Mouse (Mus musculus): Measurements from ENCODE around the gene Park7.

Park7 gene

DNA sequence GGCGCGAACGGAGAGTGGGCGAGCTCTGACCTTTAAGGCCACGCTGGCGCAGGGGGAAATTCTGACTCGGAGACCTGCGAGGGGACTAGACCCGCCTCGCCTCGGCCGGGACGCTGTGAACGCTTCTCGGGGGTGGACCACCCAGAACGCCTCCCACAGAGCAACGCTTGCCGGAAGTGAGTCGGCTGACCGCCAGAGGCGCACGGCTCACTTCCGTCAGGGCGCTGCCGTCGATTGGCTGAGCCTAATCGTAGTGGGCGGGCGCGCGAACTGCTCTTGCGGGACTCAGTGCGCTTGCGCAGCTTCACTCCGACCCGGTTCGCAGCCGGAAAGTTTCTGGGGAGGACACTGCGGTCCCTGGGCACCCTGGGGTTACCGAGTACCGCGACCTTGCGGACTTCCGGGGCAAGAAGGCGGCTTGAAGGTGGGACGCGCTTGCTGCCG lies at the start of gene Park7, which contains the start of gene Tnfrsf9:
Gene Park7, minus strand, starts transcription at position 148 of the 444 bp plus-strand sequence.
Gene Tnfrsf9, plus strand, starts transcription at position 273 of the 444 bp plus-strand sequence.
- DNase-seq = peak; percentile 93 to 94

DNA sequence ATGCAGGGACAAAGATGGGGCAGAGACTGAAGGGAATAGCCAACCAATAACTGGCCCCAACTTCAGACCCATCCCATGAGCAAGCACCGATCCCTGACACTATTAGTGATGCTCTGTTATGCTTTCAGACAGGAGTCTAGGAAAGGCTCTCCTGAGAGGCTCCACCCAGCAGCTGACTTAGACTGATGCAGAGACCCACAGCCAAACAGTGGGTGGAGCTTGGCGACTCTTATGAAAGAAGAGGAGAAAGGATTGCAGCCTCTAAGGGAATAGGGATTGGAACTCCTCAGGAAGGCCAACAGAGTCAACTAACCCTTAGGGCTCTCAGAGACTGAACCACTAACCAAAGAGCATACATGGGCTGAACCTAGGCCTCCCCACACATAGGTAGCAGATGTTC lies 49.5 kb upstream of the Park7 start:
- no peak for DNase-seq

DNA sequence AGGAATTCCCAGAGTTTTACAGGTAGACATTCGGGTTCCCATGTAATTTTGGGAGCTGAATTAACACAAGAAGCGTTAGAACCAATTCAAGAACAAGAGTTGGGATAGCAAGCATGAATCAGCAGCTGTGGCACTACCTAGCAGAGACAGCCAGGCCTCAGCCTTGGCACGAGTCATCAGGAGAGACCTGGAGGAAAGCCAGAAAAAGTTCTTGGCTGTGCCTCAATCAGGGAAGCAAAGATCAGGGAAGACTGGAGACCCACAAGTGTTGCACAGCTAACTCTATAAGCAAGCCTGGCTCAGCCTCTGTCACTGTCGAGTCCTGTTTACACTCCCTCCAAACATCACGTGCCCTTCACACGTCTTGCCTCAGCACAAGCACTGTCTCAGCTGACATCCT lies 48.0 kb upstream of the Park7 start:
- no peak for DNase-seq

DNA sequence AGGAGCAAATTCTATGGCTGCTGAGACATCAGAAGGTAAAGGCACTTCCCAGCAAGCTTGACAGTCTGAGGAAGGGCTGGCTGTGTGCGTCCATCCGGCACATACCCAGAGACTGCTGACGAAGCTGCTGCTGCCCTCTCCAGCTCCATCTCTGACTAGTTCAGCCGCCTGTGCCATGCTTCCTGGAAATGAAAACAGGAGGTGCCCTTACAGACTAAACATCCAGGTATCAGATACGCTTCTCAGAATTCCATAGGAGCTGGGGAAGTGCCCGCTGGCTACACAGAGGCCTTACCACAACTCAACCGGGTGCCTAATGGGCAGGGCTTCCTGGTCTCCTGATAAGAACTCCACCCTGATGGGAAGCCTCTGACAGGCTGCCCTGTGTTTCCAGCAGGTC lies 44.3 kb upstream of the Park7 start:
- DNase-seq = no peak

DNA sequence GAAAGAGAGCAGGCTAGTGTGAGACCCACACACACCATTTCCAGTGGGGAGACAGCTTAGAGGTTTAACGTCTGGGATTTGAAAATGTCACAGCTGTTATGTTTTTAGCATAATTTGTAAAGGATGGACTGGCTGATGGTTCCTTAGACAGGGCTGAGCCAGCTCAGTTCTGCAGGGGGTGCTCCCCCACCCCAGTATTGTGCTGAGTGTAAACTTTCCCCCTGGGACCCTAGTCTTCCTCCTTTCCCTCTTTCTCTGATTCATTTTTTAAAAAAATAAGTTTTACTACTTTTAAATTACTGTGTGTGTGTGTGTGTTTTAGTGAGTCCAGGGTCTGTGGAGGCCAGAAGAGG lies 42.8 kb upstream of the Park7 start:
- DNase-seq = no peak

DNA sequence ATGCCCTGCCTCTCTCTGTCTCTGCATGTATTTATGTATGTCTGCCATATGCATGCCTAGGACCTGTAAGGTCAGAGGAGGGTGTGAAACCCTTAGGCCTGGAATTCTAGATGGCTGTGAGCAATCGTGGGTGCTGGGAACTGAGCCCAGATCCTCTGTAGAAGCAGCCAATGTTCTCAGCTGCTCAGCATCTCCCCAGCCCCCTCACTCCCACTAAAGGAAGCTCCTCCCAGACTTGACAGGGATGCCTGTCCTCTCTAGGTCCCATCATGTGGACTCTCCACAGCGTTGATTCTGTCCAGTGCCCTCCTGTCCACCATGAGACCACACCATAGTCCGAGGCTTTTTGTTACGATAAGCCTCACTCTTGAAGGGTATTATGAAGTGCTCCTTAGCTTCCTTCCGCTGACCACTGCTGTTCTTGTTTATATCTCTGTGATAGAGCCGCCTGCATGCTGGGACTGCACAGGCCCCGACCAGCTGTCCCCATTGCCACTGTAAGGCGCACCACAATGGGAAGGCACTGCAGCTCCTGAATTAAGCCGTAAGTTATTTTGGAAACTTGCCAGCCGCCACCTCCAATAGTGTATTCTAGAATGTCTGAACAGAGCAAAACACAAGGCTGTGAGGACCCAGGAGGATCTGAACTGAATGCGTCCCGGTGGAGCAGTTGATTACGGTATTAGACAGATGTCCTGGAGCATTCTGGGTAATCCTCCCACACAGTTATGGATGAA lies 42.3 kb upstream of the Park7 start:
- DNase-seq = no peak

DNA sequence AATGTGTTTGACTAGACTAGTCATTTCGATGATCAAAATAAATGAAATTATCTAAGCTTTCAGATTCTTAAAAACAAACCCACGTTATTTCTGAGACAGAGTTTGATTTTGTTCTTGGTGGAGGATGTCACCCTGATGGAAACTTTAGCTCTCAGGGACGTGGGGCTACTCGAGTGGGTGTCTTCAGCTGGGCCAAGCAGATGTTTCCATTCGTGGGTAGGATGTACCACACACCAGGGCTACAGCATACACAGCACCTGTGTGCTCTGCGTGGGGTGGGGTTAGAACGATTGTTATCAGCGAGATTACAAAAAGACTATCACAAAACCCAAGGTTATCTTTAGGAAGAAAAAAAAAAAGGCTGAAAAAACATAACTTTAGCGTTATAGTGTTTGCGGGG lies 36.7 kb upstream of the Park7 start:
- no peak for DNase-seq

DNA sequence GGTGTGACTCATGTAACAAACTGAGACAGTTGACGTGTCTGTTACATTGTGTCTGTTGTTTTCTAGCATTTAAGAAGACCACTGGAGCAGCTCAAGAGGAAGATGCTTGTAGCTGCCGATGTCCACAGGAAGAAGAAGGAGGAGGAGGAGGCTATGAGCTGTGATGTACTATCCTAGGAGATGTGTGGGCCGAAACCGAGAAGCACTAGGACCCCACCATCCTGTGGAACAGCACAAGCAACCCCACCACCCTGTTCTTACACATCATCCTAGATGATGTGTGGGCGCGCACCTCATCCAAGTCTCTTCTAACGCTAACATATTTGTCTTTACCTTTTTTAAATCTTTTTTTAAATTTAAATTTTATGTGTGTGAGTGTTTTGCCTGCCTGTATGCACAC lies 30.5 kb upstream of the Park7 start:
- DNase-seq = no peak

DNA sequence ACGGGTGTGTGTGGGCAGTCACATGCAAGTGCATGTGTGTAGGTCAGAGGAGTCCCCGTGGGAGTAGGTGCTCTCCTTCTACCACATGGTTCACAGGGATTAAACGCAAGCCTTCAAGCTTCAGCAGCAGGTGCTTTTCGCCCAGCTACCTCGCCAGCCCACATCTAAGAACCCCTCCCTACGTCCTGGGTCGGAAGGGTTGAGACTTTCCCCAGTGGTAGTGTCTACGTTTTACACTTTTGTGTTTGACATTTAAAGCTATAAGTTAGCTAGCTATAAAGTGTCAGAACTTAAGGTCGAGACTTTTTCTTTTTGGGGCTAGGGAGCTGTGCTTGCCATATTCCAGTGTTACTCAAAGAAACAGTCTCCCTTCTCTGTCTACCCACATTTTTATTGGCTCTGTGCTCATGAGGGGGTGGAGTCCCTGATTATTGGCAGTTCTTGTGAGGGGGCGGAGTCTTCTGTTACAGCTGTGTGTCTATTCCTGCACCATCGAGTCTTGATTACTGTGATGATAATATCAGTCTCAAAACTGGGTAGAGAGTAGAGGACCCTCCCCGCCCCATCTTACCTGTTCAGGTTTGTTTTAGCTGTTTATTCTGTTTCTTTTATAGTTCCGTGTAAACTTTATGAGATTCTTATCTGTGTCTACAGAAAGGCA lies 25.9 kb upstream of the Park7 start:
- no peak for DNase-seq

DNA sequence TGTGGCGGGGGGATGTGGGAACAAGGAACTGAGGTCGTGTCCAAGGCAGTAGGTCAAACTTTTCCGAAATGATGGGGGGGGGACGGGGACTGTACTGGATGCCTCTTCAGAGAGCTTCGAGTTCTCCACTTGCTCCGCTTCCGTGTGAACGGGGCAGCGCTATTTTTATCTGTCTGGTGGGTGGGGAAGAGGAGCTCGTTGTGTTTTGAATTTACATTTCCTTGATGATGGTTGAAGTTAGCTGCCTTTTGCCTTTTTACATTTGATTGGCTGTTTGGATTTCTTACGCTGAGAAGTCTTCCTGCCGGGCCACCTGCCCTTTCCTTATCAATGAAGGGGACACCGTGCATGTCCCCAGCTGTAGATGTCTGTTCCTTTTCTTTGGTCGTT lies 23.8 kb upstream of the Park7 start:
- no peak for DNase-seq

DNA sequence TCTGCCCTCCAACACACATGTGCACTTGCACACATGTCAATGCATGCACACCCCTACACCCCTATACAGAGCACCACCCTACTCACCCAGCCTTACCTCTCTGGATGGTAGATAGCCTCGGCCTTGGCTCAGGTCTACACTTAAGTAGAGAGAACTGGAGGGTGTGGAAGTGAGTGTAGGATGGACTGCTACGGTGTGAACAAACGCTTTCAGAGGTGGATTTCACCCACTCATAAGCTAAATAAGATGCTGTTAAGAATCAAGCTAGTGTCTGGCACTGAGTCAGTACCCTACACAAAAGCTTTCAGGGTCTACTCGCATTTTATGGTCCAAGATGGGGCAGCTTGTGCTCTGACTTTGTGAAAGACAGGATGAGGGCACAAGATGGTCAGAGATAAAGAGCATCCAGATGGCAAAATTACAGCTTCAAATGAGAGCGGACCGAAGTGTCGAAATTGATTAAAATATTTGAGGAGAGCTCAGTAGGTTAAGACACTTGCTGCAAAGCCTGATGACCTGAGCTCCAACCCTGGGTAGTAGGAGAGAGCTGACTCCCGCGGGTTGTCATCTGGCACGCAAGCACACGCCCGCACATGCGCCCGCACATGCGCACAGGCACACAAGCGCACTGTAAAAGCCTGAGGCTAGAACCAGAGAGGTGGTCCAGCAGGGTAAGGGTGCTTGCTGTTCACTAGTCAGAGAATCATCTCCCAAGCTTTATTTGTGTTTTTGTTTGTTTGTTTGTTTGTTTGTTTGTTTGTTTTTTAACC lies 23.2 kb upstream of the Park7 start:
- DNase-seq = peak in 1 of 2 experiments; percentile 10

DNA sequence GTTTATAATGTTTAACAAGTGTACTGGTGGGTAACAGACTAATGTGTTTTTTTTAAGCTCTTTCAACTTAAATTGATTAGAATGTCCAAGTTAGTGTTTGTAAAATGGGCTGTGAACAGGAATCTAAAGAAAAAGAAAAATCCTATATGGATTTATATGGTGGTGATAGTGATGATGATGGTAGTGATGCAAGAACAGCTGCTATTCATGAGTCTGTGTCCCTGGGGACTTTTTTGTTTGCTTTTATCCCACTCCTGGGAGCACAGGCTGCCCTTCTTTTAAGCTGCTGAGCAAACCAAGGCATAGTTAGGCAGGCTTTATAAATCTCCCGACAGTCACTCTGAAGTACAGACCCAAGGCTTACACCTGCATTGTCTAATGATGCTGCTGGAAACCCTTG lies 19.3 kb upstream of the Park7 start:
- no peak for DNase-seq

DNA sequence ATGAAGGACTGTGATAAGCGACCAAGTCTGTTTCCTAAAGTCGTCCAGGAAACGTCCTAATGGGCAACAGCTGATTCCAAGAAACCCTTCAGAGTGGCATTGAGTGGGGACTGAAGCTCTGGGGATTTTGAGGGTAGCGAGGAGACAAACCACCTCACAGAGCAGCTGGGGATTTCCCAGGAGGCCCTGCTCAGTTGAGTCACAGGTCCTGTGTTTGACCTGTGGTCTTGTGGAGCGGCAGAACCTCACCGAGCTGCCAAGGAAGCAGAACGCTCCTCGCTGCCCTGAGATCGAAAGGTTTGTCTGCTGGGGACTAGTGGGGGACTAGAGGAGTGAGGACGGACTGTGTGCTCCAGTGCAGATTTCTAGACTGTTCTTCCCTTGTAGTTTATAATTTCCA lies 13.6 kb upstream of the Park7 start:
- DNase-seq = no peak

DNA sequence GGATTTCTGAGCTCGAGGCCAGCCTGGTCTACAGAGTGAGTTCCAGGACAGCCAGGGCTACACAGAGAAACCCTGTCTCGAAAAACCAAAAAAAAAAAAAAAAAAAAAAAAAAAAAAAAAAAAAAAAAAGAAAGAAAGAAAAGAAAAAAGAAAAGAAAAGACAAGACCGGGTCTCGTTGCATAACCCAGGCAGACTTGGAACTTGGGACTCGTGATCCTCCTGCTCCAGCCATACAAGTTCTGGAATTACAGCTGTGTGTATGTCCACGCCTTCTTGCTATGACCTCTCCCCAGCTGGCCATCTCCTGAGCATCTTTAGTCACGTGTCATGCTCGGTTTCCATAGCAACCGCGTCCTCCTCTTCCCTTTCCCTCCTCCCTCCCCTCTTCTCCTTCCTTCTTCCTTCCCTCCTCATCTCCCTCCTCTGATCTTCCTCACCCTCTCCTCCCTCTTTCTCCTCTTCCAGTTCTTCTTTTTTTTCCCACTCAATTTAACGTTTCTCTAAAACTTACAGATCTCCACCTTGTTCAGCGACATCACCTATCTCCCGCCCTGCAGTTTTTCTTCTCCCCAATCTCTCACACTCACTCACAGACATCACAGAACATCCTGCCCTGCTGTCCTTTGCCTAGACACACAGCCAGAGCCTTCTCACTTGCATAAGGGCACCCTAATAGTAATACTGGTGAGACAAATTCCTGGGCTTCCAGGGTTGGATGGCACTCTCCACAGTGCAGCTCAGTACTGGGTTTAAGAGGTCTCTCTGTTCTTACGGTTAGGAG lies 12.9 kb upstream of the Park7 start:
- no peak for DNase-seq

DNA sequence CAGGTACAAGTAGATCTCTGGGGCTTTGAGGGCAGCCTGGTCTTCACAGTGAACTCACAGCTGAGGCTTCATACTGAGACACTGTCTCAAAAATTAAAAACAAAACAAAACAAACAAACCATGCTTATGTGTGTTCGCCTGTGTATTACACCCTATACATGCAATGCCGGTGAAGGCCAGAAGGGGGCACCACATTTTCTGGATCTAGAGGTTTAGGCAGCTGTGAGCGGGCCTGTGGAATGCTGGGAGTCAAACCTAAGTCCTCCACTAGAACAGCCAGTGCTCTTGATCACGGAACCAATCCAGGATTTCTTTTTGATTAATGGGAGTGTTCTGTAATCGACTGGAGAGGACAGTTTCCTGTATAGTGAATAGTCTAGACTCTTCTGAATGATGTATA lies 11.7 kb upstream of the Park7 start:
- no peak for DNase-seq

DNA sequence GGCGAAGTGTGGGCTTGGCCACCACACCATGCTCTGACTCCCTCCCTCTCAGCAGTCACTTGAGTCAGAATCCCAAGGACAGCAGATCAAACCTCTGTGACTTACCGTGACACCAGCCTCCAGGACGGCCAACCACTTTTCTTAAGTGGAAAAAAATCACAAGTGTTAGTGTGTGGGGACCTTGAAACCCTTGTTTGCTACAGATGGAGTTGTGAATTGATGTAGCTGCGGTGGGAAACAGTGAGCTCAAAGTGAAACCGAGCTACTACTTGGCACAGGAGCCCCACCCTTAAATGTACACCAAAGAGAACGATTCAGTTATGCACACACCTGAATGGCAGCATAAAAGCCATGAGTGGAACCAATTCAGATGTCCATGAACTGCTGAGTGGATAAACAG lies 10.7 kb upstream of the Park7 start:
- DNase-seq = no peak

DNA sequence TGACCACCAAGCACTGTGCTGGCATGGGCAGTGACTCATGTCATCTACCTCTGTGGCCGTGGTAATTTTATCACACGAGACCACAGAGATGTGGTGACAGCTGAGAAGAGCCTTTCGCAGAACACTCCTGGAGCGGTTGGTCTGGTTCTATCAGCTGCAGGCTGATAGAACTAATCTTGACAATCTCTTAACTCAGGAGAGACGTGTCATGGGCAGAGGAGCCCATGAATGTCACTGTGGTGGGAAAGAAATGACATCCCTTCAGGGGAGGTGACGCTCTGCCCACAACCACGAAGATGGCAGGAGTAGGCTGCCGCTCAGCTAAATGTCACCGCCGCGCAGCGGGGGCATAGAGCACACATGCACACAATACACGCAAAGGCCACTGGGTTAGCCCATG lies 10.1 kb upstream of the Park7 start:
- no peak for DNase-seq

DNA sequence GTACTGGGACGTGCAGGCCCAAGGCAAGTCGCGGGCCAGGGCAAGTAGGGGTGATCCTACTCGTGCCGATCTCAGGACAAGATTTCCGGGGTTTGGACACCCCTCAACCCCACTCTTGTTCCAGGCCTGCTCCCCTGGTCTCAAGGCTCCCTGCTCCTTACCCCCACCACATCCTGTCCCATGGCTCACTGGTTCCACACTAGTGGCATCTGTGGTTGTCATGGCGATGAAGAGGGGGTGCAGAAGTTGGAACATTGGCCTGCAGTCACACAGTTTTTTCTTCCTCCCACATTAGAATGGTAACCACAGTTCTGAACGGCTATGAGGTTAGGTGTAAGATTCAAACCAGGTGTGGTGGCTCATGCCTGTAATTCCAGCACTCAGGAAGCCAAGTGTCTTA lies 7.0 kb upstream of the Park7 start:
- no peak for DNase-seq

DNA sequence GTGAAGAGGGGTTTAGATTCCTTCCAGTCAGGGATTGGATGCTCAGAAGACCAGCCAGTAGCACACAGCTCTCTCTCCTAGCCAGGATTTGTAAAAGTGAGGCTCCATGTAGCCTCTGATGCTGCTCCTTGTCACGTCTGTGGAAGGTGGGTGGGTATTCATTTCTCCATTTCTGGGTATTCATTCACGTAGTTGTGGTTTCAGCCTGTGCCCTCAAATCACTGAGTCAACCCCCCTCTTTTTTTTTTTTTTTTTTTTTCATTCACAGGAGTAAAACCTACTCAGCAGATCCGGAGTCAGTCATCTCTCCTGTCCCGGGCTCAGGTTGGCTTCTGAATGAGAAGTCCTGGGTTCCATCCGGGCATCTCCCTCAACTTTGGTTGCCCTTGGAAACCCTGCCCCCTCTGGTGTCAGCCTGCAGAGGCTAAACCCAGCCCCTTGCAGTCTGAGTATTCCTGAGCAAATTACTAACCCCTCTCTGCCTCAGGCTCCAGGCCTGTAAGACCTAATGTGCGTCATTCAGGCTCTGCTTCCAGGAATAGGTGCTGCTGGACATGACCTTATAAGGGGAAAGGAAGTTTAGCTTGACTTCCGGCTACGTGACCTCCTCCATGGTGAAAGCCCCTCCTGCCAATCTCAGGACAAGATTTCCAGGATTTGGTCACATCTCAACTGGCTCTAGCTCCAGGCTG lies 3.2 kb upstream of the Park7 start:
- DNase-seq = no peak

DNA sequence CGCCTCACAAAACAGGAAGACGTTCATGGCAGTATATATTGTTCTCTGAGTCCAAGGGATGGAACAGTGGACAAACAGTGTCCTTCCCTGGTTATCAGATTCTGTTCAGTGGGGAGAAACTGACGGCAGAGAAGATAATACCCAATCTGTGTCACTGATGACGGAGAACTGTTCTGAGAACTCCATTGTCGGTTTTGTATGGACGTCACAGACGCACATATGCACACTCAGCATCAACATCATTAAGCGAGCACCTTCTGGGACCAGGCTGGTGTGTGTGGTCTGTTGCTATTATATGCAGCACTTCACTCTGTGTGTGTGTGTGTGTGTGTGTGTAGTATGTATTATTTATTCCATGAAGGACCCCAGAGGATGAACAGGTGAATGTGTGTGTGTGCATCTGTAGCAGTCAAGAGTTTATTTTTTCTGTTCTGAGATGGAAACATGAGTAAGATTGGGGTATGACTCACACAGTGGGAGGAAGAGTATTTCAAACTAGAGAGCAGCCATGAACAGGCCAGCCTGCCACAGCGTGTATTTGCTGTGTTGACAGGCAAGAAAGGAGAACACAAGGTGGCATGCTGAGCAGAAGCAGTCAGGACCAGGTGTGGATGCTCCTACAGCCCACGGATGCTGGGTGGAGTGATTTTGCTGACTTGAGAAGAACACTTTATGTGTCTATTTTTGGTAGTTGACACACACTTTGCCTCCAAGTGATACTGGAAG lies 1.1 kb upstream of the Park7 start:
- DNase-seq = no peak

DNA sequence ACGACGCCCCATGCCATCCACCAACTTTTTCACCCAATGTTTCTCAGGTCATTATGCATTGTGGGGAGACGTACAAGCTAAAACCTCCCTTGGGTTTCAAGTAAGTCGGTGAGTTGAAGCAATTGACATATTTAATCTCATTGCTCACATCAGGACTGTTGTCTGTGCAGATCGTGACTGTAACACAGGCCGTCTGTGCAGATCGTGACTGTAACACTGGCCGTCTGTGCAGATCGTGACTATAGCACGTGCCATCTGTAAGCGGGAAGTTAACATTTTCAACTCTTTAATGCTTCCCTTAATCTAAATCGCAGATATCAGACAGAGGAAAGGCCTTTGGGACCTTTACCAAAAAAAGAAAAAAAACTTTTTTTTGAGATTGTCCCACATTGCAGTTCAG lies 494 bp downstream of the Park7 start:
- no peak for DNase-seq

Measured in spleen, adult 18-20 months (tissue).